Mouse (Mus musculus) heart, embryonic 16.5 days (tissue): ENCODE results near the gene Mdc1. TPM values are rescaled to one million over a fixed set of nuclear protein-coding genes. Genes with fewer than 3 reads are reported as not detected.

Source experiments
- ATAC-seq: fragments of 200-750 bp; cut with Nextera tagmentation; replicated peaks from 2 replicates; pipeline ENCODE4 v1.8.0; 2017; ENCODE audit warnings: moderate number of reproducible peaks; ENCODE audit not compliant: insufficient read depth, low FRiP score; ENCODE audit errors: extremely low read depth
- H3K27ac ChIP-seq: fragments of 300-500 bp; sonication (generic); 2 replicates; pipeline ENCODE4 v1.5.1; 2014; ENCODE audit warnings: mild to moderate bottlenecking, low read length, control low read depth, moderate library complexity
- H3K27me3 ChIP-seq: fragments of 300-500 bp; sonication (generic); 2 replicates; pipeline ENCODE4 v1.6.1; 2014; ENCODE audit warnings: low read length, mixed read lengths; ENCODE audit not compliant: control insufficient read depth, insufficient read depth
- H3K36me3 ChIP-seq: fragments of 300-500 bp; sonication (generic); 2 replicates; pipeline ENCODE4 v1.6.1; 2014; ENCODE audit not compliant: control insufficient read depth, insufficient read depth
- H3K4me1 ChIP-seq: fragments of 300-500 bp; sonication (generic); 2 replicates; pipeline ENCODE4 v1.6.1; 2014; ENCODE audit warnings: low read length, mixed read lengths; ENCODE audit not compliant: control insufficient read depth, insufficient read depth
- H3K4me2 ChIP-seq: fragments of 300-500 bp; sonication (generic); 2 replicates; pipeline ENCODE4 v1.6.1; 2014; ENCODE audit warnings: low read depth, mild to moderate bottlenecking, control low read depth, low read length
- H3K4me3 ChIP-seq: fragments of 300-500 bp; sonication (generic); 2 replicates; pipeline ENCODE4 v1.5.1; 2014; ENCODE audit warnings: mild to moderate bottlenecking, control low read depth, low read length
- H3K9ac ChIP-seq: fragments of 300-500 bp; sonication (generic); 2 replicates; pipeline ENCODE4 v1.6.1; 2014; ENCODE audit warnings: low read length, control low read depth
- H3K9me3 ChIP-seq: fragments of 300-500 bp; sonication (generic); replicated peaks from 2 replicates; pipeline ENCODE4 v1.6.1; 2016; ENCODE audit warnings: low read length; ENCODE audit not compliant: control insufficient read depth
- WGBS: fragments of 180-500 bp; shearing (Covaris S2); extraction: QIAGEN DNeasy Blood & Tissue Kit; methylation state at CpG from one replicate; pipeline ENCODE4 v1.1.7; 2014; 5-methylcytosine and 5-hydroxymethylcytosine counted together
- polyA plus RNA-seq: library from polyadenylated mRNA; unstranded; fragments of >200 nt; fragmentation: Nextera tagmentation; extraction: Ambion mirVana; gene quantifications from 2 replicates; pipeline ENCODE4 v1.2.1, GENCODE M21; 2015

The Mdc1 gene
- polyA plus RNA-seq, 1 experiment from 2014 or later, result 14.7 TPM

DNA sequence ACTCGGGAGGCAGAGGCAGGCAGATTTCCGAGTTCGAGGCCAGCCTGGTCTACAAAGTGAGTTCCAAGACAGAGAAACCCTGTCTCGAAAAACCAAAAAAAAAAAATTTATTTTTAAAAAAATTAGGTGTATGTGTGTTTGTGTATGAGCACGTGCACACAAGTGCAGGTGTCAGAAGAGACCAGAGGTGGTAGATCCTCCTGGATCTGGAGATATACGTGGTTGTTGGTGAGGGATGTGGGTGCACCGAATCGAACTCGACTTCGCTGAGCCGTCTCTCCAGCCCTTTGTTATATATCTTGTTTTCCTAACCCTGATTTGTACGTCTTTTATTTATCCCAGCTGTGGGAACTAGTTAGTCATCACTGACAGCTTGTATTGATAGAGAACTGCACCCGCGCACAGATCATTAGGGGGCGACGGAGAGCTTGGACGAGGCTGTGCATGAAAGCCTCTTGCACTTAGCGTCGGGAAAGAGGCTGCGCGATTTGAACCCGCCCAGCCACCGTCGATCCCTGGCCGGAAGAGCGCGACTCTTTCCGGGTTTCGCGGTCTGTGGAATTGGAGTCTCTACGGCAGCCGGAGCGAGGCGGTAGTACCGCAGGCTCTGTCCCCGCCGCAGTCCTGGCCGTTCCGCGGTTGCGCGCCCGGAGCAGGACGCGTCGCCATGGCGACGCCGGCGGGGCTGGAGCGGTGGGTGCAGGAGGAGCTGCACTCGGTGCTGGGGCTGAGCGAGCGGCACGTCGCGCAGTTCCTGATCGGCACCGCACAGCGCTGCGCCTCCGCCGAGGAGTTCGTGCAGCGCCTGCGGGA is 38.1 kb downstream of the Mdc1 start, which contains the start of gene Dhx16:
TSS of gene Dhx16 (plus strand) at position 575 of the 813 bp plus-strand sequence.
- peaks cover 7% of the 10 kb centered on the region for H3K4me1 ChIP-seq
- H3K36me3 ChIP-seq, result peaks cover 33% of the 10 kb centered on the region
- ATAC-seq, result peak; percentile 93
- H3K27me3 ChIP-seq, result no peaks in the 10 kb centered on the region
- H3K4me3 ChIP-seq, result peak within 1 kb of the TSS; percentile 97
- peak within 1 kb of the TSS; percentile 89 for H3K9ac ChIP-seq
- no peaks in the 10 kb centered on the region for H3K9me3 ChIP-seq
- H3K4me2 ChIP-seq, result peak within 1 kb of the TSS; percentile 87
- WGBS, result 6% methylated on average over 66 of the region's 66 CpGs
- peak within 1 kb of the TSS; percentile 62 for H3K27ac ChIP-seq

DNA sequence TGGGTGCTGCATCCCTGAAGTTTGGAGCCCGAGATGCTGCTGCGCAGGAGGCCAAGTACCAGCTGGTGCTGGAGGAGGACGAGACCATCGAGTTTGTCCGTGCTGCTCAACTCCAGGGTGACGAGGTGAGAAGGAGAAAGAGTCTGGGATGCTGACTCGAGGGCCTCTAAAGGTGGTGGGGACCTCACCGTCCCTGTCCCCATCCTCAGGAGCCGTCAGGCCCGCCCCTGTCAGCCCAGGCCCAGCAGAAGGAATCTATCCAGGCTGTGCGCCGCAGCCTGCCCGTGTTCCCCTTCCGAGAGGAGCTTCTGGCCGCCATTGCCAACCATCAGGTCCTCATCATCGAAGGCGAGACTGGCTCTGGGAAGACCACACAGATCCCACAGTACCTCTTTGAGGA is 41.6 kb downstream of the Mdc1 start:
- H3K9ac ChIP-seq, result no peak overlapping the region
- no peak overlapping the region for H3K27ac ChIP-seq
- WGBS, result 91% methylated on average over 17 of the region's 17 CpGs
- no peak overlapping the region for H3K4me3 ChIP-seq
- ATAC-seq, result no peak
- H3K36me3 ChIP-seq, result peaks cover 36% of the 10 kb centered on the region
- H3K27me3 ChIP-seq, result no peaks in the 10 kb centered on the region
- H3K9me3 ChIP-seq, result no peaks in the 10 kb centered on the region
- peaks cover 7% of the 10 kb centered on the region for H3K4me1 ChIP-seq
- no peak overlapping the region for H3K4me2 ChIP-seq

DNA sequence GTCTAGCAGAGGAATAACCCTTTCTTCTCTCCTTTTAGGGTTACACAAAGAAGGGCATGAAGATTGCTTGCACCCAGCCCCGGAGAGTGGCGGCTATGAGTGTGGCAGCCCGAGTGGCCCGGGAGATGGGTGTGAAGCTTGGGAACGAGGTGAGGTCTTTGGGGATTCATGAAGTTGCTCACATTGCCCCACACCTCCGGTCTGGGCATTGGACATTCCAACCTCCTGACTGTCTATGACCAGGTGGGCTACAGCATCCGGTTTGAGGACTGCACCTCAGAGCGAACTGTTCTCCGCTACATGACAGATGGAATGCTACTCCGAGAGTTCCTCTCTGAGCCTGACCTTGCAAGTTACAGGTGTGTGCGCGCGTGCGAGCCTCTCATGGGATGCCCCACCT is 42.5 kb downstream of the Mdc1 start:
- Histone ChIP-seq H3K36me3 (peaks cover 44% of the 10 kb centered on the region), H3K4me3 (no peak overlapping the region), H3K4me2 (no peak overlapping the region), H3K9me3 (no peaks in the 10 kb centered on the region), H3K4me1 (peaks cover 7% of the 10 kb centered on the region), H3K27me3 (no peaks in the 10 kb centered on the region), H3K9ac (no peak overlapping the region), H3K27ac (no peak overlapping the region)
- no peak for ATAC-seq
- 95% methylated on average over 14 of the region's 14 CpGs for WGBS

DNA sequence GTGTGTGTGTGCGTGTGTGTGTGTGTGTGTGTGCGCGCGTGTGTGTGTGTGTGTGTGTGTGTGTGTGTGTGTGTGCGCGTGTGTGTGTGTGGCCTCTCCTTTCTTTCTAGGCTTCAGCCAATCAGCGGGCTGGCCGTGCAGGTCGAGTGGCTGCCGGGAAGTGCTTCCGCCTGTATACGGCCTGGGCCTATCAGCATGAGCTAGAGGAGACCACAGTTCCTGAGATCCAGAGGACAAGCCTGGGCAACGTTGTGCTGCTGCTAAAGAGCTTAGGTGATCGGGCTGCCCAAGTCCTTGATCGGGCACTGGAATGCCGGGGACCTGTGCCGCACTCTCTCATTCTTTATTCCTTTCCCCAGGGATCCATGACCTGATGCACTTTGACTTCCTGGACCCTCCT is 46.4 kb downstream of the Mdc1 start:
- H3K4me3 ChIP-seq, result no peak overlapping the region
- peaks cover 72% of the 10 kb centered on the region for H3K36me3 ChIP-seq
- H3K27ac ChIP-seq, result no peak overlapping the region
- no peaks in the 10 kb centered on the region for H3K4me1 ChIP-seq
- no peaks in the 10 kb centered on the region for H3K9me3 ChIP-seq
- H3K4me2 ChIP-seq, result no peak overlapping the region
- 71% methylated on average over 17 of the region's 17 CpGs for WGBS
- no peaks in the 10 kb centered on the region for H3K27me3 ChIP-seq
- H3K9ac ChIP-seq, result no peak overlapping the region
- no peak for ATAC-seq

DNA sequence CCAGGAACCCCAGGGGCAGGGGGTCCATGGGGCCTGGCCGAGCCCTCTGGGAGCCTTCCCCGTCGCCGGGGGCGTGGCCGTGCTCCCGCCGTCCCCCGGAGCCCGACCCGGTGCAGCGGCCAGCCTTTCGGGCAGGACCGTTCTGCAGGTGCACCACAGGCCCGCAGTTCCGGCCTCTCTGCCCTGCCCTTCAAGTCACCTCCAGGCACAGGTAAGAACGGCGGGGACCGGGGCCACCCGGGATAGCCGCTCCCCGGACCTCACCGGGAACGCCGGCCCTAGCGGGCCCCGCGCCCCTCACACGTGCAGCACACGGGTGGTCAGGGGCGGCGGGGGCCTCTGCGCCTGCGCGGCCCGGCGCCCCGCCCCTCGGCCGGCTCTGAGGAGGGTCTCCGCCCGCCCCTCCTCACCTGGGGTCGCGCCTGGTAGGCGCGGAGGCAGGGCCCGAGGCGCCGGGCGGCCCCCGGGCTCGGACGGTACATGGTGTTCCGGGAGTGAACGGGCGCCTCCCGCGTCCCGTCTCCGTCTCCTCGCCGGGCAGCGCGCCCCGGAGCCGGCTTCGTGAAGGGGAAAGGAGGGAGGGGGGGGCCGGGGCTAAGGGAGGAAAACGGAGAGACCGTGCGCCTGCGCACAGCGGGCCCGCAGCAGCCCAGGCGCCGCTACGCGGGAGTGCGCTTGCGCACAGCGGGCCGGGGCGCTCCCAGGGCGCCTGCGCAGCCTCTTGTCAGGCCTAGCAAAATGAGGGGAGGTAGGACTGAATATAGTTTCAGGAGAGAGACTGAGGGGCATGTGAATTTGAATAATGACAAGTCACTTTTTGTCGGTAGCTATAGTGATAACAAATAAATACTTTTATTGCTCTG is 55.7 kb downstream of the Mdc1 start, which contains the start of gene 2310061I04Rik:
TSS of gene 2310061I04Rik (minus strand) at position 651 of the 863 bp plus-strand sequence.
- peaks cover 19% of the 10 kb centered on the region for H3K36me3 ChIP-seq
- H3K9me3 ChIP-seq, result no peaks in the 10 kb centered on the region
- peak within 1 kb of the TSS; percentile 90 for H3K9ac ChIP-seq
- under 1% methylated on average over 79 of the region's 86 CpGs for WGBS
- H3K4me3 ChIP-seq, result peak within 1 kb of the TSS; percentile 91
- no peaks in the 10 kb centered on the region for H3K27me3 ChIP-seq
- peak; percentile 96 for ATAC-seq
- peak within 1 kb of the TSS; percentile 87 for H3K27ac ChIP-seq
- H3K4me2 ChIP-seq, result peak within 1 kb of the TSS; percentile 90
- peaks cover 11% of the 10 kb centered on the region; the same call in 1 of the 2 replicates for H3K4me1 ChIP-seq

DNA sequence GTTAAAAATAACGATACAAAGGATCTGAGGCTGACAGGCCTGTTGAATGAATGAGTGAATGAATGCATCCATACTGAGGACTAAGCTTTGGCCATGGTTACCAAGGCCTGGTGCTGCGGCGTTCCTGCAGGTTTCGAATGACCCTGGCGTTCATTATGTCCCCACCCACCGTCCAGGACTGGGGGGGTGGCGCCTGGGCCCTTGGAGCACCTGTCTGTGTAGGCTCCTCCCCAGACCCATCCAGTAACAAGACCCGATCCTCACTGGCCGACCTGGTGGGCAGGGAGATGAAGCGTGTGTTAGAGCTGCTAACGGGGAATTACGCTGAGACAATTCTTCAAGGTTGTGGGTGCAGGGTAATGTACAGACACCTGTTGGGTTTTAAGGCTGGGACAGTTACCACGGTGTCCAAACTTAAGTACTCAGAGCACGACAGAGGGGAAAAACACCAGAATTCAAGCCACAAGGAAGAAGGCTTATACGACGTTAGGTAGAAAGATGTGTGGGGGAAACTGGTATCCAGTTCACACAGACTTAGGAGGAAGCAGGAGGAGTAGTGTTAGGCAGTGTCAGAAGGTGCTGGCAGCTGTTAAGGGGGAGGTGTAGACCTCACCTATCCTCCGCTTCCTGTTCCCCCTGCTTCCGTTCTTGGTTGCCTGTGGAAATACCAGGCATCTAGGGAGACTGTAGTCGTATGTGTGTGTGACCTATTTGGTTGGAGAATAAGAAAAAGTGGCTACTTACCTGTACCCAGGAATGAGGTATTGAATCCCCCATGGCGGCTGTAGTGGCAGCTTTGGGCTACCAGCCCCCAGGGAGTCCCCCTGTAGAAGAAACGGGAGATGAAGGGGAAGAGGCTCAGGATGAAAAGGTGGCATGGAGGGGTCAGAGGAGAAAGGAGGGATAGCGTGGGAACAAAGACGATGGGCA is 56.6 kb downstream of the Mdc1 start:
- peaks cover 16% of the 10 kb centered on the region for H3K4me1 ChIP-seq
- peak overlapping the region; percentile 90 for H3K9ac ChIP-seq
- no peak for ATAC-seq
- peak overlapping the region; percentile 57 for H3K4me2 ChIP-seq
- H3K36me3 ChIP-seq, result peaks cover 12% of the 10 kb centered on the region
- WGBS, result 41% methylated on average over 23 of the region's 23 CpGs
- no peaks in the 10 kb centered on the region for H3K27me3 ChIP-seq
- peak overlapping the region; percentile 91 for H3K4me3 ChIP-seq
- no peaks in the 10 kb centered on the region for H3K9me3 ChIP-seq
- peak overlapping the region; percentile 54 for H3K27ac ChIP-seq

DNA sequence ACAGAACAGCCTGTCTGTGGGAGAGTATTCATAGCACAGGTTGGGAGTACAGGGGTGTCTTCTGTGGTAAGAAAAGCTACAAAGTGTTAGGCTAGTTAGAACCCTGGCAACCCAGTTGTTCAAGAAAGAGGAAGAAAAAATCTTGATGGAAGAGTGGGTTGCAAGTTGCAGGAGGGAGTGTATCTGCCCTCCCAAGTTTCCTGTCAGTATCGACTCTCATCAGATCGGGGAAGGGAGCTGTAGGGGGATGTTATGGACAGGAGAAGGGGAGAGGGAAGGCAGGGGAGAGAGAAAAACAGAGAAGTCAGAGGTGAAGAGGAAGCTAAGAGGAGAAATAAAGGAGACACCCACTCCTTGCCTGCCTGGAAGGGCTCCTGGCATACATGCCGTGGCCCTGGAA is 59.3 kb downstream of the Mdc1 start:
- no peak overlapping the region for H3K9ac ChIP-seq
- no peak for ATAC-seq
- H3K9me3 ChIP-seq, result no peaks in the 10 kb centered on the region
- no peaks in the 10 kb centered on the region for H3K27me3 ChIP-seq
- no peak overlapping the region for H3K4me3 ChIP-seq
- peaks cover 29% of the 10 kb centered on the region for H3K4me1 ChIP-seq
- H3K27ac ChIP-seq, result no peak overlapping the region
- 74% methylated on average over 3 of the region's 3 CpGs for WGBS
- peaks cover 2% of the 10 kb centered on the region; the same call in 1 of the 2 replicates for H3K36me3 ChIP-seq
- H3K4me2 ChIP-seq, result no peak overlapping the region

DNA sequence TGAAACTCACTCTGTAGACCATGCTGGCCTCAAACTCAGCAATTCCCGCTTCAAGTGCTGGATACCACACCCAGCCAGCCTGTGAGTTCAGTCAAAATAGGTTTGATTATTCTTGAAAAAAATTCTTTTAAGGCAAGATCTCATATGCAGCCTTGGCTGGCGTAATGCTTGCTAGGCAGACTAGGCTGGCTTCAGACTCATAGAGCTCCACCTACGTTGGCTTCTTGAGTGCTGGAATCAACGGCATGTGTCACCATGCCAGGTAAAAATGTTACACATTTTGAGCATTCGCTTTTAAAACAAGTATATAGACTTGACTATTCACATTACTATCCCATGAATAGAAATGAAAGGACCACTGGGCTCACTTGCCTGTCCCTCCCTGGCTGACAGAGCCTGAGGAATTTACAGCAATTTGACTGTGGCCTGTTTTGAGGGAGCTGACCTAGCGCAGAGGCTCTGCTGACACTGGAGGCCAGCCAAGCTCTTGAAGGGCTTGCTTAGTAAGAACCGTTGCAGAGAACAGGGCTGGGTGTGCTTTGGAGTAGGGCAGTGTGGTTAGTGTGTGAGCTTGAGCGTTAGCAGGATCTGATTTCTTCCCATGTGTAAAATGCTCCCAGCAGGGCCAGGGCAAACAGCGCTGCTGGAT is 62.2 kb downstream of the Mdc1 start:
- no peak overlapping the region for H3K4me2 ChIP-seq
- no peaks in the 10 kb centered on the region for H3K27me3 ChIP-seq
- peak overlapping the region; percentile 87 for H3K27ac ChIP-seq
- ATAC-seq, result peak; percentile 83
- H3K36me3 ChIP-seq, result peaks cover 8% of the 10 kb centered on the region; the same call in 1 of the 2 replicates
- no peak overlapping the region for H3K4me3 ChIP-seq
- peak overlapping the region; percentile 58 for H3K9ac ChIP-seq
- no peaks in the 10 kb centered on the region for H3K9me3 ChIP-seq
- H3K4me1 ChIP-seq, result peaks cover 19% of the 10 kb centered on the region
- WGBS, result 62% methylated on average over 9 of the region's 9 CpGs
